Mouse (Mus musculus) ES-Bruce4 (cell line): ENCODE results near the gene Hoxb2. TPM values are rescaled to one million over a fixed set of nuclear protein-coding genes. Genes with fewer than 3 reads are reported as not detected.

Experiments used
- H3K27ac ChIP-seq: 2 replicates; pipeline ENCODE4 v1.5.1; 2012; ENCODE audit warnings: low read length, inconsistent platforms; ENCODE audit not compliant: insufficient read depth
- H3K27me3 ChIP-seq: 2 replicates; pipeline ENCODE4 v1.6.1; 2012; ENCODE audit warnings: mild to moderate bottlenecking, low read length, inconsistent platforms; ENCODE audit not compliant: control insufficient read depth, poor library complexity, insufficient read depth, severe bottlenecking
- H3K36me3 ChIP-seq: 2 replicates; pipeline ENCODE4 v1.6.1; 2012; ENCODE audit warnings: inconsistent platforms, mild to moderate bottlenecking, low read length, moderate library complexity; ENCODE audit not compliant: control insufficient read depth, poor library complexity, insufficient read depth, severe bottlenecking
- H3K4me1 ChIP-seq: one replicate; pipeline ENCODE4 v1.8.1; 2011; ENCODE audit warnings: low read length; ENCODE audit not compliant: control insufficient read depth, insufficient read depth
- H3K4me3 ChIP-seq: 2 replicates; pipeline ENCODE4 v1.5.1; 2011; ENCODE audit warnings: low read depth, mild to moderate bottlenecking, low read length
- H3K9ac ChIP-seq: 2 replicates; pipeline ENCODE4 v1.6.1; 2012; ENCODE audit warnings: low read depth, mild to moderate bottlenecking, inconsistent platforms; ENCODE audit not compliant: poor library complexity, severe bottlenecking
- H3K9me3 ChIP-seq: replicated peaks from 2 replicates; pipeline ENCODE4 v1.6.1; 2012; ENCODE audit warnings: mild to moderate bottlenecking, low read length, inconsistent platforms; ENCODE audit not compliant: control insufficient read depth, poor library complexity, insufficient read depth, severe bottlenecking
- CTCF ChIP-seq: IDR thresholded peaks from one replicate; pipeline ENCODE4 v1.8.1; 2011; ENCODE audit warnings: low read depth, low read length
- EP300 ChIP-seq: IDR thresholded peaks from 2 replicates; pipeline ENCODE4 v1.6.1; 2011; ENCODE audit warnings: low read depth, low read length; ENCODE audit not compliant: insufficient read depth
- POLR2A ChIP-seq: IDR thresholded peaks from one replicate; pipeline ENCODE4 v1.8.1; 2011; ENCODE audit warnings: low read length; ENCODE audit not compliant: insufficient read depth
- polyA plus RNA-seq: library from polyadenylated mRNA; stranded (reverse); fragments of >200 nt; gene quantifications from 2 replicates; pipeline ENCODE4 v1.2.4, GENCODE M21; 2011; ENCODE audit warnings: low read depth; ENCODE audit not compliant: missing spikeins, insufficient read depth, insufficient read length

The Hoxb2 gene
- polyA plus RNA-seq, 1 experiment = 0.70 TPM

- Histone ChIP-seq H3K27me3 (peaks cover 74% of the 10 kb centered on the region), H3K4me3 (no peak overlapping the region), H3K27ac (no peak overlapping the region), H3K9ac (no peak overlapping the region), H3K36me3 (no peaks in the 10 kb centered on the region), H3K9me3 (no peaks in the 10 kb centered on the region), H3K4me1 (no peaks in the 10 kb centered on the region)
- TF ChIP-seq CTCF (no peak), EP300 (no peak)
Measured at GRCm38 (mm10) chr11:96304381-96305195, 45.7 kb upstream of the Hoxb2 start.

GRCm38 (mm10) chr11:96305505-96306182 is 44.7 kb upstream of the Hoxb2 start:
- Histone ChIP-seq H3K27me3 (peaks cover 70% of the 10 kb centered on the region), H3K4me3 (no peak overlapping the region)
- TF ChIP-seq CTCF (no peak), EP300 (no peak), POLR2A (no peak)

GRCm38 (mm10) chr11:96306183-96306907 is 44.0 kb upstream of the Hoxb2 start:
- Histone ChIP-seq H3K27me3 (peaks cover 66% of the 10 kb centered on the region), H3K9me3 (no peaks in the 10 kb centered on the region), H3K27ac (no peak overlapping the region), H3K4me1 (no peaks in the 10 kb centered on the region), H3K36me3 (no peaks in the 10 kb centered on the region), H3K4me3 (no peak overlapping the region), H3K9ac (no peak overlapping the region)
- TF ChIP-seq CTCF (no peak), POLR2A (no peak), EP300 (no peak)

More at GRCm38 (mm10) chr11:96305505-96306182, 44.7 kb upstream of the Hoxb2 start:
- Histone ChIP-seq H3K9me3 (no peaks in the 10 kb centered on the region), H3K9ac (no peak overlapping the region), H3K36me3 (no peaks in the 10 kb centered on the region), H3K27ac (no peak overlapping the region), H3K4me1 (no peaks in the 10 kb centered on the region)

DNA sequence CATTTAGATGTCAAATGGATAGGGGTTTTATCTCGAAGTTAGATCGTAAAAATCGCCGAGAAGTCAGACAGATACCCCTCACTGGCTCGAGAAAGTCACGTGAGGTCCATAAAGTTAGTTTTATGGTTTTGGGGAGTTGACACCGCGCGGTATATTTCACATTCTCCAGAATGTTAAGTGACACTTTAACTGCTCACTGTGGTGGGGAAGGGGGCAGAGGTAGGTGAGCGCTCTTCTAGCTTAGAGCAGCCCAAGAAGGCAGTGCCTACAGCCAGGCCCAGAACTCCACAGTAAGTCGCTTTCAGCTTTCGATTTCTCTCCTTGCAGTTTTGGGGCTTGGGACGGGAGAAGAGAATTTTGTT is 43.4 kb upstream of the Hoxb2 start:
- H3K9me3 ChIP-seq = no peaks in the 10 kb centered on the region
- H3K9ac ChIP-seq = no peak overlapping the region
- H3K36me3 ChIP-seq = no peaks in the 10 kb centered on the region
- TF ChIP-seq CTCF (no peak), POLR2A (no peak), EP300 (no peak)
- no peaks in the 10 kb centered on the region for H3K4me1 ChIP-seq
- no peak overlapping the region for H3K27ac ChIP-seq
- H3K27me3 ChIP-seq = peaks cover 61% of the 10 kb centered on the region
- no peak overlapping the region for H3K4me3 ChIP-seq

GRCm38 (mm10) chr11:96308763-96309162 is 41.6 kb upstream of the Hoxb2 start:
- H3K9ac ChIP-seq = no peak overlapping the region
- no peak overlapping the region for H3K4me3 ChIP-seq
- no peaks in the 10 kb centered on the region for H3K36me3 ChIP-seq
- no peak overlapping the region for H3K27ac ChIP-seq
- no peaks in the 10 kb centered on the region for H3K4me1 ChIP-seq
- TF ChIP-seq POLR2A (no peak), EP300 (no peak), CTCF (no peak)
- H3K27me3 ChIP-seq = peaks cover 64% of the 10 kb centered on the region
- no peaks in the 10 kb centered on the region for H3K9me3 ChIP-seq

DNA sequence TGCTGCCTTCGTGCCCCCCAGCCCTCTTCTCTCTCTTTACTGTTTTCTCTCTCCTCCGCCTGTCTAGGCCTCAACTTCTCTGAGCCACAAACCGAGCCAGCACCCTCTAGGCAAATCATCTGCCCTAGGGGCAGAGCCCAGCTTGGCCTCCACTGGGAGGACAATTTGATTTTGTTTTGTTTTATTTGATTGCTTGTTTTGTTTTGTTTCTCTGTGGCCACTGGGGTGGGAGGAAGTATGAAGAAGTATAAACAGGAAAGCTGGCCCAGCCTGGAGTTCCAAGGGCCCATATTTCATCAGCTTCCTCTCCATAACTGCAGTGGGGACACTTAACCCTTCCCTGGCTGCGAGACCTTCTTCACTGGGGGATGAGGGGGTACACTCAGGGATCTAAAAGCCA is 41.0 kb upstream of the Hoxb2 start:
- Histone ChIP-seq H3K9me3 (no peaks in the 10 kb centered on the region), H3K4me1 (no peaks in the 10 kb centered on the region), H3K27me3 (peaks cover 64% of the 10 kb centered on the region), H3K27ac (no peak overlapping the region), H3K4me3 (no peak overlapping the region), H3K36me3 (no peaks in the 10 kb centered on the region), H3K9ac (no peak overlapping the region)
- TF ChIP-seq CTCF = no peak
- TF ChIP-seq POLR2A = no peak
- no peak for TF ChIP-seq EP300
